Mouse (Mus musculus) B cell, adult 62 days (primary cell): ENCODE results near the gene Rrp7a. TPM values are rescaled to one million over a fixed set of nuclear protein-coding genes. Genes with fewer than 3 reads are reported as not detected.

Experiments used
- total RNA-seq: library from RNA; stranded (reverse); gene quantifications from 4 replicates; pipeline ENCODE4 v1.2.4, GENCODE M21; 2023

Gene Rrp7a
- 73.0 to 87.3 TPM (median 82.1 TPM) in 4 replicates for total RNA-seq

DNA sequence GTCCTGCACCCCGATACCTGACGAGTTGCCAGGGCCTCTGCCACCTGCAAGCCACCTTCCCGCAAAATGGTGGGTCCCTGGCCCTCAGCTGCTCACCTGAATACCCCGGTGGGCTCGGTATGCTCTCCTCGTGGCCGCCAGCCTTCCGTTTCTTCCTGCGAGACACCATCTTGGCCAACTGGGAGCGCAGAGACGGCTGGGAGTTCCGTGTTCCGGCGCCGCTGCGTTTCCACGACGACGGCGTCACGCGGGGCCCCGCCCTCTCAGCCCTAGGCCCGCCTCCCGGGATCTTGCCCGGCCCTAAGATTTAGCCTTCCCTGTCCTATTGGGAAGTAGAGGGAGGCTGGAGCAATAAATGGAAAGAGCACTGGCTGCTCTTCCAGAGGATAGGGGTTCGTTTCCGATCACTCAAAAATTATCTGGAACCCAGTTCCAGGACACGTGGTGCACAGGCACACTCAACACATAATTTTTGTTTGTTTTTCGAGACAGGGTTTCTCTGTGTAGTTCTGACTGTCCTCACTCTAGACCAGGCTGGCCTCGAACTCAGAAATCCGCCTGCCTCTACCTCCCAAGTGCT is at the start of gene Rrp7a:
Rrp7a (minus strand) TSS at position 236 of the 580 bp plus-strand sequence.

GRCm38 (mm10) chr15:83149196-83150072 is 26.8 kb upstream of the Rrp7a start, which contains the start of gene Poldip3:
TSS of gene Poldip3 (minus strand) at chr15:83149384.

GRCm38 (mm10) chr15:83089429-83089605 is 33.3 kb downstream of the Rrp7a start, which contains the start of gene Serhl:
TSS of gene Serhl (plus strand) at chr15:83089506.

Other genes with a start within 250 kb of the Rrp7a start
- gene Tcf20, start 134.9 kb downstream of the Rrp7a start, total RNA-seq, result 115 to 139 TPM (median 121 TPM) in 4 replicates
- 31.1 to 37.3 TPM (median 33.4 TPM) in 4 replicates for gene Nfam1, start 89.5 kb downstream of the Rrp7a start, total RNA-seq
- gene Serhl, start 33.3 kb downstream of the Rrp7a start, total RNA-seq, result 17.1 to 26.0 TPM (median 20.3 TPM) in 4 replicates
- 184 to 196 TPM (median 190 TPM) in 4 replicates for gene Poldip3, start 26.6 kb upstream of the Rrp7a start, total RNA-seq
- gene Cyb5r3, start 49.8 kb upstream of the Rrp7a start, total RNA-seq, result 80.0 to 81.1 TPM (median 80.2 TPM) in 4 replicates
- 0.46 TPM in 1 of 4 replicates, not detected in the others for gene A4galt, start 129.0 kb upstream of the Rrp7a start, total RNA-seq
- 7.6 to 10.8 TPM (median 8.5 TPM) in 4 replicates for gene Arfgap3, start 227.4 kb upstream of the Rrp7a start, total RNA-seq